Mouse (Mus musculus): ENCODE data around the gene Rin3.

Rin3 gene

DNA sequence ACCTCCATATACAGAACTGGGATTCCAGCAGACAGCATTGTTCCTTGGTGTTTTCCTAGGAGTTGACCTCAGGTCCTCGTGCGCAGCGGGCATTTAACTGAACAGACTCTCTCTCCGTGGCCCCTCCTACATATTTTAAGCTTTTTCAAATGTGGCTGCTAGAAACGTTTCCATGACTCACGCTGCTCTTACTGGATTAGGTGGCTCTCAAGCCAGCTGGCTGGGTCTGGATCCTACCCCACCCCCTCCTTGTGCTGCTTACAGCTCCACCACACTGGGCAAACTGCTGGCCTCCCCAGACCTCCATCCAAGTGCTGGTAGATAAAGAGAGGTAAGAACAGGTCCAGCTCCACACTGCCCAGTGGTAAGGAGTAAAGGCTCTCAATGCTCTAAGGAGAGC is 139.2 kb downstream of the Rin3 start:
- no peak for DNase-seq (ENCODE audit: low read depth, low spot score)

DNA sequence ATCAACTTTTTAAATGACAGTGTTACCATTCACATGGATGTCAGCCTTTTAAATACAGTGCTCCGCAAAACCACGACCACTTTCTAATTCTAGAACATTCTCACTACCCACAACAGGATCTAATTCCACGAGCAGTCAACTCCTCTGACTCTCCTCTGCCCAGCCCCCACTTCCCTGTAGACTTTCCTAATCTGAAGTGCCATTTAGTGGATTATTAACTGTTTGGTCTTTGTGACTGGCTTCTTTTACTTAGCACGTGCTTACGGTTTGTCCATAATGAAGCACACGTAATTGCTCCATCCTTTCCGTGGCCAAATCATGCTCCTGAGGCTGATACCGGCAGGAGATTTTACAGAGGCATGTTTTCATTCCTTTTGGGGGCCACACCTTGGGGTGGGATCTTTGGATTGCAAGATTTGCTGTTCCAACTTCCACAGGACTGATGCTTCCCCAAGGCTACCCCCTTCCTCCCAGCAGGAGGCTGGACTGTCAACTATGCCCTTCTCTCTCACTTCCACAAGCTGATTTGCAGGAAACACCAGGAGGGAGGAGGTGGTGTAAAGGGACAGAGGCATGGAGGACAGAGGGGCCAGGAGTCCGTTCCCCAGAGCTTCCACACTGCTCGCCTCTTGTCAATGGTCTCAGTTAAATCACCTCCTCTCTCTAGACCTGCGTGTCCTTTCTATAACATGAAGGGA is 139.9 kb downstream of the Rin3 start:
- no peak for DNase-seq (ENCODE audit: low read depth, low spot score)

GRCm38 (mm10) chr12:102423625-102424024 is 140.8 kb downstream of the Rin3 start:
- DNase-seq (ENCODE audit: low read depth, low spot score), result no peak

DNA sequence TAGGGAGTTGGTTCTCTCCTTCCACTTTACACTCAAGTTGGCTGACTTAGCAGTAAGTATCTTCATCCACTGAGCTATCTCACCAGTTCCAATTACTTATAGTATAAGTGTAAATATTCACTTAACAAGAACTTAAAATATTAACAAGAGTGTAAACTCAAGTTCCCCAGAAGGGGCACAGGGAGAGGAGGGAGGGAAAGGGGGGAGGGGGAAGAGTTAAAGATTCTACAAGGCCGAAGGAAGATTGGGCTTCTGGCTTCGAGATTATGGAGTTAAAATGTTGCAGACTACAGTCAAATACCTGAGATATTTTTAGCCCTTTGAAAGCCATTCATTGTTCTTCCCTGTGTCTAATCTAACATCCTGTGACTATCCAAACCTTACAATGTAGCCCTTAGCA is 141.6 kb downstream of the Rin3 start:
- no peak for DNase-seq (ENCODE audit: low read depth, low spot score)

DNA sequence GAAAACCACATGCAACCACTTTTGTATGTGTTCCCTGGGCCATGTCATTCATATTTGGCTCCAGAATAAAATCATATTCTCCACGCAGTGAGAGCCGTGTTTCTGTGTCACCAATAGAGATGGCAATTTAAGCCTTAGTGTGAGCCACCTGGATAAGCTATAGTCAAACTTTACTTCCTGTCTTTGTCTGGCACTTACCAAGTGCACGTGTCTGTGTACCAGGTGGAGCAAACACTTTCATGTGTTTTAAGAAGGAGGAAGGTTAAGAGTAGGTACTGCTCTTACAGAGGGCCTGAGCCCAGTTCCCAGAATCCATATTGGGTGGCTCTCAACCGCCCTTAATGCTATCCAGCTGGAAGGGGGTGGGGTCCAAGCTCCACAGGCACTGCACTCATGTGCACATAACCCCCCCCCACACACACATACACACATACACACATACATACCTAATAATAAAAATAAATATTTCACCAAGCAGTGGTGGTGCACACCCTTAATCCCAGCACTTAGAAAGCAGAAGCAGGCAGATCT is 142.3 kb downstream of the Rin3 start:
- no peak for DNase-seq (ENCODE audit: low read depth, low spot score)

GRCm38 (mm10) chr12:102426285-102426684 is 143.4 kb downstream of the Rin3 start:
- DNase-seq (ENCODE audit: low read depth, low spot score), result no peak

- no peak for DNase-seq (ENCODE audit: low read depth, low spot score)
Observed at GRCm38 (mm10) chr12:102429656-102430055, 146.8 kb downstream of the Rin3 start.

DNA sequence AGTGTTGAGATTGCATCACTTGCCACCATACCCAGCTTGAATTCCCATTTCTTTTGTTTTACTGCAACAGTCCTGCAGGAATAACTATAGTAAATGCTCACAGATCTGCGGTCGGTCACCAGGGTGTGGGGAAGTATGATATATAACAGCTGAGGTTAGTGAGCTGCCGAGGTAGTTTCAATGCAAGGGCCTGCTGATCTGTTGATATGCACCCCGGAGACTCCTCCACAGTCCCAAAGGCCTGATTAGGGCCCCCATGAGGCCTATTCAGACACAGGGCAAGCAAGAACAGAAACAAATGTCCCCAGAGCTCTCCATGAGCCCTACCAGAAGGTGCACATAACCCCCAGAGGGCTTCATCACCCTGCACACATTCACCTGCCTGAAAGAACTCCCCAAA is 147.4 kb downstream of the Rin3 start:
- DNase-seq (ENCODE audit: low read depth, low spot score), result no peak

- no peak for DNase-seq (ENCODE audit: low read depth, low spot score)
Observed at GRCm38 (mm10) chr12:102432238-102432637, 149.4 kb downstream of the Rin3 start.

DNA sequence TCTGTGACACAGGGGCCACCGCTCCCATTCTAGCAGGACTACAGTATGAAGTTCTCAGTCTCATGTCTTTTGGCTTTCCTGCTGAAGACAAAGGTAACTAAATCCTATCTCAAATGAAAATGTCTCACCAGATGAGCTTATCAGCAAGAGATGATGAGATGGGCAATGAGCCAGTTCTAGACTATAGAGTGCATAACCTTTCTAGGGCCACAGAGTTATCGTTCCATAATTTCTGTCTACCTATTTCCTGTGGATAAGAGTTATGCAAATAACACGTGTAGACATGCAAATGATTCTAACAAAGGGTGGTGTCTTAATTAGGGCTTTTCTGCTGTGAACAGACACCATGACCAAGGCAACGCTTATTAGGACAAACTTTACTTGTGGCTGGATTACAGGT is 151.3 kb downstream of the Rin3 start:
- no peak for DNase-seq (ENCODE audit: low read depth, low spot score)

- no peak for DNase-seq (ENCODE audit: low read depth, low spot score)
Observed at GRCm38 (mm10) chr12:102436939-102437526, 154.2 kb downstream of the Rin3 start.

DNA sequence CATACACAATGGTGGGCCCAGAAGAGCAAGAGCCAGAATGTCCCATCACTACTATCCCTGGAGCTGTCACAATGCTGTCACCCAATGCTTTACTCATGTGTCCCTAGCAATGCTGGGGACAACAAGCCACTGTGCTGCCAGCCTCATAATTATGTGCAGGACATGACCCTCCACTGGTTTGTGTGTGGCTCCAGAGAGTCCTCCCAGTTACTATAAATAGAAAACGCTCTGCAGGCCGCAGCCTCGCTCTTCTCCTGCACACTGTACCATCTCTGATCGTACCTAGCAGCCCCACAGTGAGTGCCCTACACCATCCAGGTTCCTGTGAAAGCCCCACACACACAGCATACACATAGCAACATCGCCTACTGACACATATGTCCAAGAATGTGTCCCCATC is 155.1 kb downstream of the Rin3 start:
- DNase-seq (ENCODE audit: low read depth, low spot score), result no peak

DNA sequence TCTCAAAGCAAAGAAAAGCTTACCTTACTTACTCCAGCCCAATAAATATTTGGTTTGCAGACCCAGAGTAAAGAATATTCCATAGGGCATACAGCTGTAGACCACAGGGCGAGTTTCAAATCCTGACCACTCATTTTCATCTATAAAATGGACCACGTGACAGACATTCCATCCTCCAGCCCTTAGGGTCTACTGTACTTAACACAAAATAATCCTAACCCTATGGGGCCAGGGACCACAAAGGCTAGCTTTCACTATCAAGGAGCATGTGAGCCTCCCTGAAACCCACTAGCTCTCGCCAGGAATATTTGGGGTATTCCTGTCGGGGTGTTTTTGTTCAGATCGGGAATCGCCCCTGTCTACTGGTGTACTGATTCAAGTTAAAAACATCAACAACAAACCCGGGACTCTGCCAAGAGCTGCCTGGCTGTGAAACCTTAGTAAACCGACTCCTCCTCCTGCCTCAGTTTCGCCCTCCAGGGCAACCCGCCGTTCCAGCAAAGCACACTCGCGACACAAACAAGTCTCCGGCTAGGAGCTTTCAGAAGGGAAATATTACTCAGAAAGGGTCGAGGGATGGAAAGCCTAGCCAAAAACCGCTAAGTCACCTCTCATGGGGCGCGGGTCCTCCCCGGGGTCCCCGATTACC is 156.3 kb downstream of the Rin3 start:
- no peak for DNase-seq (ENCODE audit: low read depth, low spot score)

GRCm38 (mm10) chr12:102439632-102440023 is 156.8 kb downstream of the Rin3 start, which contains the start of gene Lgmn:
Gene Lgmn, minus strand, starts transcription at chr12:102439813.
- peak; percentile 95 for DNase-seq (ENCODE audit: low read depth, low spot score)
